ENCODE assay signal across 23 mouse cellular contexts in the genomic region with DNA sequence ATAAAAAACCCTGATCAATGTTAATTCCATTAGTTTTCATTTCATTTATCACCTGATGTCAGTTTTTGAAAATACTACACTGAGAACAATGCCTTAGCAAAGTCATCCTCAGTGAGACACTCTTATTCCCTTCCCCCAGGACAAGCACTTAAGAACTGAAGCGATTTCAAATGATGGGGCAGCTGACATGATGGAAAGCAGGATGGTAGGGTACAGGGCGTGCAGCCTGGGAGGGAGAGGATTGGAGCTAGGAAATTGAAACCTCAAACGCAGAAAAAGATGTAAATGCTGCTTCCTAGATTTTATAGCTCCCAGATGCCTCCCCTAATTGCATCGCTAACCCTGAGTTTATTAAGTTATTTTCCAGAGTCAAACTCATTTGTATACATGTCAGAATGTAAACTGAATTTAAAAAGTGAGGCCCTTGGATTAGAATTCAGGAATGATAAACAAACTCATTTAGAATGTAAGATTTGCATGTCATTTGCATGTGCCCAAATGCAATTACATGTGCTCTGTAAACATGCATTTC. TPM values are rescaled to one million over a fixed set of nuclear protein-coding genes. Genes with fewer than 3 reads are reported as not detected.
DNase-seq lines count a peak whose midpoint lies in the region; ATAC-seq and TF ChIP-seq lines count a peak whose summit lies in the region.
"Had no signal": no experiment of that assay in that cellular context is flagged by ENCODE, and none has a peak within 500 bp of the region (broad histone marks: within the 10 kb centered on the region; RNA-seq: fewer than 3 reads in every experiment).

No protein-coding gene starts in this region.

- no peak overlapping the region for H3K4me3 ChIP-seq in embryonic facial prominence, embryonic 11.5 days (ENCODE audit: low read depth, low read length)
- no peak overlapping the region for H3K4me3 ChIP-seq in embryonic facial prominence, embryonic 10.5 days
- no peak overlapping the region for H3K4me3 ChIP-seq in midbrain, embryonic 11.5 days (ENCODE audit: low read depth, low read length)
- H3K4me3 ChIP-seq in midbrain, embryonic 13.5 days (replicated peaks): no peak overlapping the region
- H3K4me3 ChIP-seq in limb, embryonic 10.5 days: no peak overlapping the region
- no peak overlapping the region for H3K4me3 ChIP-seq in neural tube, embryonic 14.5 days (ENCODE audit: low read depth, low read length)
- no peak overlapping the region for H3K4me3 ChIP-seq in left cerebral cortex, adult 2 months
- H3K4me3 ChIP-seq: gastrocnemius, adult 2 months; hindbrain, embryonic 15.5 days; kidney, embryonic 15.5 days; midbrain, embryonic 10.5 days had no signal

- intact Hi-C loops in left cerebral cortex, adult 2 months (cut with DNase I): no loop called here

- 44% methylated on average over 4 of the region's 4 CpGs for WGBS in embryonic facial prominence, embryonic 11.5 days
- WGBS in embryonic facial prominence, embryonic 10.5 days: 64% methylated on average over 4 of the region's 4 CpGs
- WGBS in midbrain, embryonic 11.5 days: 72% methylated on average over 4 of the region's 4 CpGs
- 72% methylated on average over 4 of the region's 4 CpGs for WGBS in midbrain, embryonic 13.5 days
- WGBS in limb, embryonic 10.5 days: 16% methylated on average over 4 of the region's 4 CpGs
- 14% methylated on average over 4 of the region's 4 CpGs for WGBS in neural tube, embryonic 14.5 days

- no peak; the same call in 1 of the 2 replicates for ATAC-seq in embryonic facial prominence, embryonic 11.5 days (replicated peaks; ENCODE audit: insufficient number of reproducible peaks, low FRiP score, low TSS enrichment, low read depth)
- no peak for ATAC-seq in midbrain, embryonic 11.5 days (ENCODE audit: low FRiP score)
- no peak for ATAC-seq in midbrain, embryonic 13.5 days
- ATAC-seq in neural tube, embryonic 14.5 days (ENCODE audit: low read depth): peak; percentile 84
- ATAC-seq: activated CD4-positive, CD25-positive, alpha-beta regulatory T cell, adult 4 months; CD4-positive, CD25-positive, alpha-beta regulatory T cell, adult 4 months; liver, postnatal 0 days had no signal

- no peaks in the 10 kb centered on the region for H3K36me3 ChIP-seq in embryonic facial prominence, embryonic 11.5 days (replicated peaks; ENCODE audit: control insufficient read depth, insufficient read depth, low read depth, low read length)
- no peaks in the 10 kb centered on the region for H3K36me3 ChIP-seq in embryonic facial prominence, embryonic 10.5 days (replicated peaks)
- H3K36me3 ChIP-seq in midbrain, embryonic 11.5 days (ENCODE audit: control insufficient read depth, insufficient read depth, low read length): no peaks in the 10 kb centered on the region
- no peaks in the 10 kb centered on the region for H3K36me3 ChIP-seq in midbrain, embryonic 13.5 days
- no peaks in the 10 kb centered on the region for H3K36me3 ChIP-seq in limb, embryonic 10.5 days
- H3K36me3 ChIP-seq in neural tube, embryonic 14.5 days (ENCODE audit: control insufficient read depth, insufficient read depth, low read length): no peaks in the 10 kb centered on the region
- H3K36me3 ChIP-seq: hindbrain, embryonic 15.5 days; kidney, embryonic 15.5 days; midbrain, embryonic 10.5 days had no signal

- H3K9ac ChIP-seq in embryonic facial prominence, embryonic 11.5 days (replicated peaks; ENCODE audit: low read length): no peak overlapping the region
- no peak overlapping the region for H3K9ac ChIP-seq in midbrain, embryonic 11.5 days (ENCODE audit: low read length)
- H3K9ac ChIP-seq in midbrain, embryonic 13.5 days (replicated peaks): no peak overlapping the region
- no peak overlapping the region for H3K9ac ChIP-seq in neural tube, embryonic 14.5 days (replicated peaks; ENCODE audit: low read depth, low read length)
- H3K9ac ChIP-seq: hindbrain, embryonic 15.5 days; kidney, embryonic 15.5 days; liver, postnatal 0 days had no signal

- no peak overlapping the region for H3K4me2 ChIP-seq in embryonic facial prominence, embryonic 11.5 days (ENCODE audit: low read depth, low read length)
- no peak overlapping the region for H3K4me2 ChIP-seq in midbrain, embryonic 11.5 days
- H3K4me2 ChIP-seq in midbrain, embryonic 13.5 days (replicated peaks): no peak overlapping the region
- no peak overlapping the region for H3K4me2 ChIP-seq in neural tube, embryonic 14.5 days (ENCODE audit: low read depth, low read length)
- H3K4me2 ChIP-seq: heart, embryonic 11.5 days; hindbrain, embryonic 15.5 days; kidney, embryonic 15.5 days had no signal

- peak; percentile 31 for DNase-seq in embryonic facial prominence, embryonic 11.5 days (ENCODE audit: low spot score)
- DNase-seq in embryonic facial prominence, embryonic 10.5 days (ENCODE audit: low spot score): no peak
- peak; percentile 67 for DNase-seq in midbrain, embryonic 11.5 days (ENCODE audit: low spot score, missing footprints)
- no peak for DNase-seq in limb, embryonic 10.5 days (ENCODE audit: low spot score)
- no peak for DNase-seq in left cerebral cortex, adult 2 months (ENCODE audit: extremely low spot score in 1 of 2, low spot score in 2 of 2)
- no peak for DNase-seq in spleen, adult 18-20 months
- DNase-seq: adrenal gland, postnatal 25 days; cerebellum, adult 18-20 months; cerebellum, postnatal 36 days; gastrocnemius, adult 2 months; heart, postnatal 10 days; liver, postnatal 0 days; lung, postnatal 14 days; thymus, postnatal 14 days had no signal

- H3K4me1 ChIP-seq in embryonic facial prominence, embryonic 11.5 days (ENCODE audit: control insufficient read depth, insufficient read depth, low read length): no peaks in the 10 kb centered on the region
- 0 out of 2 replicates have a peak, but pooled peaks cover 6% of the 10 kb centered on the region for H3K4me1 ChIP-seq in embryonic facial prominence, embryonic 10.5 days
- no peaks in the 10 kb centered on the region for H3K4me1 ChIP-seq in midbrain, embryonic 11.5 days (ENCODE audit: control insufficient read depth, insufficient read depth, low read length)
- no peaks in the 10 kb centered on the region for H3K4me1 ChIP-seq in midbrain, embryonic 13.5 days (replicated peaks)
- peaks cover 28% of the 10 kb centered on the region for H3K4me1 ChIP-seq in limb, embryonic 10.5 days
- peaks cover 9% of the 10 kb centered on the region; the same call in 1 of the 2 replicates for H3K4me1 ChIP-seq in neural tube, embryonic 14.5 days (ENCODE audit: control insufficient read depth, insufficient read depth, low read length)
- H3K4me1 ChIP-seq: hindbrain, embryonic 15.5 days; midbrain, embryonic 10.5 days had no signal

- no peaks in the 10 kb centered on the region for H3K27me3 ChIP-seq in embryonic facial prominence, embryonic 11.5 days (ENCODE audit: control insufficient read depth, insufficient read depth, low read length)
- H3K27me3 ChIP-seq in embryonic facial prominence, embryonic 10.5 days (replicated peaks; ENCODE audit: low read depth, poor library complexity, severe bottlenecking): no peaks in the 10 kb centered on the region
- H3K27me3 ChIP-seq in midbrain, embryonic 11.5 days (ENCODE audit: control insufficient read depth, insufficient read depth, low read length): no peaks in the 10 kb centered on the region
- H3K27me3 ChIP-seq in midbrain, embryonic 13.5 days: no peaks in the 10 kb centered on the region
- H3K27me3 ChIP-seq in limb, embryonic 10.5 days (ENCODE audit: low read depth, poor library complexity, severe bottlenecking): no peaks in the 10 kb centered on the region
- no peaks in the 10 kb centered on the region for H3K27me3 ChIP-seq in neural tube, embryonic 14.5 days (ENCODE audit: control insufficient read depth, insufficient read depth, low read length)
- H3K27me3 ChIP-seq: hindbrain, embryonic 15.5 days; kidney, embryonic 15.5 days had no signal

- H3K9me3 ChIP-seq in embryonic facial prominence, embryonic 11.5 days (replicated peaks; ENCODE audit: control insufficient read depth, low read length): no peaks in the 10 kb centered on the region
- no peaks in the 10 kb centered on the region for H3K9me3 ChIP-seq in embryonic facial prominence, embryonic 10.5 days
- H3K9me3 ChIP-seq in midbrain, embryonic 11.5 days (ENCODE audit: control insufficient read depth, low read length): no peaks in the 10 kb centered on the region
- H3K9me3 ChIP-seq in midbrain, embryonic 13.5 days: no peaks in the 10 kb centered on the region
- no peaks in the 10 kb centered on the region for H3K9me3 ChIP-seq in limb, embryonic 10.5 days (replicated peaks)
- no peaks in the 10 kb centered on the region for H3K9me3 ChIP-seq in neural tube, embryonic 14.5 days (ENCODE audit: control insufficient read depth, low read length)
- H3K9me3 ChIP-seq: hindbrain, embryonic 15.5 days; kidney, embryonic 15.5 days; midbrain, embryonic 10.5 days had no signal

- no peak for TF ChIP-seq CTCF in left cerebral cortex, adult 2 months (IDR thresholded peaks at IDR 0.05)

- no peak overlapping the region for H3K27ac ChIP-seq in embryonic facial prominence, embryonic 11.5 days (replicated peaks; ENCODE audit: low read depth, low read length)
- no peak overlapping the region for H3K27ac ChIP-seq in embryonic facial prominence, embryonic 10.5 days (replicated peaks)
- H3K27ac ChIP-seq in midbrain, embryonic 11.5 days (ENCODE audit: low read depth, low read length): no peak overlapping the region
- no peak overlapping the region for H3K27ac ChIP-seq in midbrain, embryonic 13.5 days
- peak overlapping the region; percentile 58; the same call in 1 of the 2 replicates for H3K27ac ChIP-seq in limb, embryonic 10.5 days
- H3K27ac ChIP-seq in neural tube, embryonic 14.5 days (ENCODE audit: low read depth, low read length): no peak overlapping the region
- no peak overlapping the region for H3K27ac ChIP-seq in left cerebral cortex, adult 2 months
- H3K27ac ChIP-seq: gastrocnemius, adult 2 months; hindbrain, embryonic 15.5 days; kidney, embryonic 15.5 days; midbrain, embryonic 10.5 days; stomach, postnatal 0 days had no signal

RNA-seq across cellular contexts. Expression of a gene that starts 58.2 kb away (rescaled TPM):
- polyA plus RNA-seq in embryonic facial prominence, embryonic 11.5 days (2014; fragmentation: Nextera tagmentation; extraction: Ambion mirVana): 46.0 and 46.7 TPM in 2 replicates
- polyA plus RNA-seq in embryonic facial prominence, embryonic 10.5 days (2016; fragmentation: Nextera tagmentation; extraction: Ambion mirVana): 31.0 and 35.8 TPM in 2 replicates
- 35.4 and 39.9 TPM in 2 replicates for polyA plus RNA-seq in midbrain, embryonic 11.5 days (2014; fragmentation: Nextera tagmentation; extraction: Ambion mirVana)
- 71.3 and 71.6 TPM in 2 replicates for polyA plus RNA-seq in midbrain, embryonic 13.5 days (2015; fragmentation: Nextera tagmentation; extraction: Ambion mirVana)
- 32.2 and 37.1 TPM in 2 replicates for polyA plus RNA-seq in limb, embryonic 10.5 days (2016; fragmentation: Nextera tagmentation; extraction: Ambion mirVana)
- 69.5 and 72.4 TPM in 2 replicates for polyA plus RNA-seq in neural tube, embryonic 14.5 days (2014; fragmentation: Nextera tagmentation; extraction: Ambion mirVana)
- 10 to 100 TPM; 17.3 to 18.7 TPM for total RNA-seq in left cerebral cortex, adult 2 months (2021)

Comparison
In these comparisons a context has a peak if more than half of its experiments do, and no peak if none do; other contexts are left out.
1. DNase-seq: peak in embryonic facial prominence, embryonic 11.5 days (single experiment) and midbrain, embryonic 11.5 days (single experiment); none in embryonic facial prominence, embryonic 10.5 days (single experiment), limb, embryonic 10.5 days (single experiment), left cerebral cortex, adult 2 months (0 of 2) and spleen, adult 18-20 months (0 of 2).